Mouse (Mus musculus) heart, postnatal 36 days (tissue): Measurements from ENCODE around the gene Arhgef10l. TPM values are rescaled to one million over a fixed set of nuclear protein-coding genes. Genes with fewer than 3 reads are reported as not detected.

Experiments used
- DNase-seq, 2 experiments: peaks; one replicate each; pipeline ENCODE4 v3.0.0; 2021 to 2022
- intact Hi-C: fragments of 180-260 bp; cut with DNase I; formaldehyde crosslinking; loops from one replicate; pipeline ENCODE4 v1.15.1; 2025
- total RNA-seq, 2 experiments: library from RNA; stranded (reverse); gene quantifications; 2 replicates each; pipeline ENCODE4 v1.2.3; 2021

The Arhgef10l gene
- total RNA-seq, 2 experiments from 2014 or later, result 62.5 to 65.0 TPM

- intact Hi-C loops, result loop anchor here (5.0 kb wide), 1 partner anchor 978 kb away; the partner anchor contains the start of gene Tmem82
- no peak for DNase-seq
Observed at GRCm38 (mm10) chr4:140639431-140640241, 26.2 kb downstream of the Arhgef10l start.

GRCm38 (mm10) chr4:140638591-140638990 is 27.2 kb downstream of the Arhgef10l start:
- no peak for DNase-seq
- intact Hi-C loops, result no loop called here

GRCm38 (mm10) chr4:140637269-140637668 is 28.5 kb downstream of the Arhgef10l start:
- intact Hi-C loops, result no loop called here
- DNase-seq, result no peak

GRCm38 (mm10) chr4:140636312-140636996 is 29.4 kb downstream of the Arhgef10l start:
- no peak for DNase-seq
- intact Hi-C loops, result no loop called here

GRCm38 (mm10) chr4:140634861-140635388 is 30.9 kb downstream of the Arhgef10l start:
- no peak for DNase-seq
- intact Hi-C loops, result loop anchor here (2.0 kb wide), 1 partner anchor 20 kb away; no protein-coding TSS in a partner anchor

- intact Hi-C loops, result no loop called here
- peak in 1 of 2 experiments; percentile 39 for DNase-seq
Observed at GRCm38 (mm10) chr4:140631276-140631849, 34.4 kb downstream of the Arhgef10l start.

- intact Hi-C loops, result no loop called here
- DNase-seq, result peak; percentile 55 to 75
Observed at GRCm38 (mm10) chr4:140630651-140631241, 35.1 kb downstream of the Arhgef10l start.

- DNase-seq, result no peak
- intact Hi-C loops, result no loop called here
Observed at GRCm38 (mm10) chr4:140630136-140630535, 35.7 kb downstream of the Arhgef10l start.

GRCm38 (mm10) chr4:140628971-140629370 is 36.8 kb downstream of the Arhgef10l start:
- intact Hi-C loops, result no loop called here
- DNase-seq, result no peak

GRCm38 (mm10) chr4:140628412-140628943 is 37.3 kb downstream of the Arhgef10l start:
- intact Hi-C loops, result no loop called here
- DNase-seq, result no peak

- intact Hi-C loops, result no loop called here
Observed at GRCm38 (mm10) chr4:140625651-140626525, 39.9 kb downstream of the Arhgef10l start.

GRCm38 (mm10) chr4:140624468-140625176 is 41.2 kb downstream of the Arhgef10l start:
- peak; percentile 36 to 55 for DNase-seq
- intact Hi-C loops, result no loop called here

More at GRCm38 (mm10) chr4:140625651-140626525, 39.9 kb downstream of the Arhgef10l start:
- no peak for DNase-seq

- intact Hi-C loops, result no loop called here
- DNase-seq, result no peak
Observed at GRCm38 (mm10) chr4:140624087-140624467, 41.7 kb downstream of the Arhgef10l start.

- no peak for DNase-seq
- intact Hi-C loops, result no loop called here
Observed at GRCm38 (mm10) chr4:140622819-140623218, 43.0 kb downstream of the Arhgef10l start.

- intact Hi-C loops, result loop anchor here (2.0 kb wide), 1 partner anchor 54 kb away; no protein-coding TSS in a partner anchor
- DNase-seq, result no peak
Observed at GRCm38 (mm10) chr4:140620496-140620895, 45.3 kb downstream of the Arhgef10l start.

- peak; percentile 46 to 60 for DNase-seq
- intact Hi-C loops, result loop anchor here (2.0 to 5.0 kb wide), 4 partner anchors 25 to 60 kb away; no protein-coding TSS in a partner anchor
Observed at GRCm38 (mm10) chr4:140617391-140618385, 48.1 kb downstream of the Arhgef10l start.

- intact Hi-C loops, result loop anchor here (2.0 to 5.0 kb wide), 4 partner anchors 24 to 60 kb away; no protein-coding TSS in a partner anchor
- DNase-seq, result no peak
Observed at GRCm38 (mm10) chr4:140616894-140617293, 48.9 kb downstream of the Arhgef10l start.
